8 mouse cellular contexts compared by ENCODE assay signal in the genomic region with DNA sequence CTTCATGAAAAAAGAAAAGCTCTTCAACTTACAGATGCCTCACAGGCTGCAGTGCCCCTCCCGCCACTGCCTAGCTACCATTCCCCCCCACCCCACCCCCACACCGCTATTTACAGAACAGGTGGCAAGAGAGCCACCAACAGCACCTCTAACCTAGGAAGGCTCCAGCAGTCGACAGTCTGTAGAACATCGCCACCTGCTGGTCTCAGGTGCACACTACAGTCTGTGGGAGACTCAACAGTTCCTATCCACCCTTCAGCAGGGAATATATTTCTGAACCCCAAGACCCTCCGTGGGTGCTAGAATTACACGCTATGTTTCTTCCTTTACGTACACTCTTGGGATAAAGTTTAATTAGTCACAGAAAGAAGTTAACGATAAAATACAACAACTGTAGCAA.
DNase-seq lines count a peak whose midpoint lies in the region; ATAC-seq and TF ChIP-seq lines count a peak whose summit lies in the region.

No protein-coding gene starts in this region.

- H3K9ac ChIP-seq in liver, adult 2 months (ENCODE audit: low read depth, low read length): no peak overlapping the region

- H3K79me2 ChIP-seq in liver, adult 2 months (ENCODE audit: control insufficient read depth, insufficient read depth, low read length): no peaks in the 10 kb centered on the region

- peaks cover 4% of the 10 kb centered on the region; the same call in 1 of the 2 replicates for H3K4me1 ChIP-seq in cortical plate, adult 2 months (ENCODE audit: control insufficient read depth, insufficient read depth, low read length)
- H3K4me1 ChIP-seq in liver, adult 2 months (ENCODE audit: control insufficient read depth, insufficient read depth, low read length): no peaks in the 10 kb centered on the region
- H3K4me1 ChIP-seq in olfactory bulb, adult 2 months (ENCODE audit: control insufficient read depth, insufficient read depth, low read length): peaks cover 10% of the 10 kb centered on the region

- 15% methylated on average over 8 of the region's 8 CpGs for WGBS in liver, adult 2 months
- WGBS in olfactory bulb, adult 2 months: 11% methylated on average over 8 of the region's 8 CpGs

- H3K27me3 ChIP-seq in liver, adult 2 months (ENCODE audit: control insufficient read depth, insufficient read depth, low read length): no peaks in the 10 kb centered on the region

- TF ChIP-seq POLR2A in cortical plate, adult 2 months (IDR thresholded peaks at IDR 0.05; ENCODE audit: extremely low read depth, insufficient read depth, low read length): no peak
- TF ChIP-seq POLR2A in liver, adult 2 months (IDR thresholded peaks at IDR 0.05; ENCODE audit: extremely low read depth, insufficient read depth, low read length): no peak
- TF ChIP-seq POLR2A in olfactory bulb, adult 2 months (IDR thresholded peaks at IDR 0.05; ENCODE audit: insufficient read depth, low read depth, low read length): no peak

- peak; percentile 21 for DNase-seq in ovary, postnatal 10 days (ENCODE audit: low spot score)
- DNase-seq in ovary, adult 18-20 months (ENCODE audit: low spot score): no peak
- DNase-seq in heart, postnatal 14 days: peak; percentile 61 to 78
- DNase-seq in liver, adult 2 months (ENCODE audit: extremely low read depth, low read depth, low spot score): peak; percentile 41
- peak; percentile 83 for DNase-seq in thymus, postnatal 14 days

- H3K36me3 ChIP-seq in liver, adult 2 months (ENCODE audit: control insufficient read depth, insufficient read depth, low read length): no peaks in the 10 kb centered on the region

- peak; percentile 93 for TF ChIP-seq CTCF in cortical plate, adult 2 months (IDR thresholded peaks at IDR 0.05; ENCODE audit: extremely low read depth, insufficient read depth, low read length)
- TF ChIP-seq CTCF in liver, adult 2 months (IDR thresholded peaks at IDR 0.05; ENCODE audit: low read depth, low read length): peak; percentile 86
- peak; percentile 48; the same call in 1 of the 2 replicates for TF ChIP-seq CTCF in olfactory bulb, adult 2 months (IDR thresholded peaks at IDR 0.05; ENCODE audit: insufficient read depth, low read depth, low read length)

- H3K27ac ChIP-seq in cortical plate, adult 2 months (ENCODE audit: insufficient read depth, low read length): no peak overlapping the region
- no peak overlapping the region for H3K27ac ChIP-seq in liver, adult 2 months (replicated peaks; ENCODE audit: insufficient read depth, low read depth, low read length)
- H3K27ac ChIP-seq in olfactory bulb, adult 2 months (ENCODE audit: insufficient read depth, low read depth, low read length): no peak overlapping the region

- peak; percentile 67 for ATAC-seq in activated CD4-positive, CD25-positive, alpha-beta regulatory T cell, adult 4 months

- intact Hi-C loops in heart, postnatal 14 days (cut with DNase I): no loop called here

- H3K4me3 ChIP-seq in cortical plate, adult 2 months (ENCODE audit: insufficient read depth, low read length): no peak overlapping the region
- H3K4me3 ChIP-seq in liver, adult 2 months (ENCODE audit: insufficient read depth, low read depth, low read length): no peak overlapping the region
- H3K4me3 ChIP-seq in olfactory bulb, adult 2 months (ENCODE audit: insufficient read depth, low read depth, low read length): no peak overlapping the region
